Mouse (Mus musculus) bone marrow macrophage, adult 2 months (primary cell): ENCODE measurements at regions not wholly inside any gene's neighbourhood (a gene's known extent, or its start where the extent isn't known, plus 50 kb on each side); places are given as distances from the start of the nearest gene placed in this dataset.
"Not testable (repeated sequence)": the region's sequence is repeated elsewhere in the genome, so short reads cannot be mapped to it uniquely, and the experiment has no call there.

Experiments
- H3K27ac ChIP-seq: 2 replicates; pipeline ENCODE4 v1.5.1; 2012; ENCODE audit warnings: low read depth, low read length; ENCODE audit not compliant: insufficient read depth
- H3K4me1 ChIP-seq: 2 replicates; pipeline ENCODE4 v1.6.1; 2012; ENCODE audit warnings: low read length; ENCODE audit not compliant: control insufficient read depth, insufficient read depth
- H3K4me3 ChIP-seq: 2 replicates; pipeline ENCODE4 v1.5.1; 2012; ENCODE audit warnings: mild to moderate bottlenecking, low read length, moderate library complexity; ENCODE audit not compliant: insufficient read depth
- CTCF ChIP-seq: IDR thresholded peaks from 2 replicates; pipeline ENCODE4 v1.5.1; 2012; ENCODE audit warnings: low read depth, mild to moderate bottlenecking, low read length, moderate library complexity
- POLR2A ChIP-seq: IDR thresholded peaks from 2 replicates; pipeline ENCODE4 v1.6.1; 2012; ENCODE audit warnings: mild to moderate bottlenecking, low read depth, low read length, borderline replicate concordance

GRCm38 (mm10) chr12:114563683-114564082 is 1020.0 kb downstream of the Adam6a start:
- Histone ChIP-seq H3K4me1 (no peaks in the 10 kb centered on the region), H3K4me3 (no peak overlapping the region), H3K27ac (no peak overlapping the region)
- TF ChIP-seq POLR2A: no peak
- no peak for TF ChIP-seq CTCF

- Histone ChIP-seq H3K27ac (no peak overlapping the region), H3K4me1 (no peaks in the 10 kb centered on the region), H3K4me3 (no peak overlapping the region)
- TF ChIP-seq CTCF: no peak
- no peak for TF ChIP-seq POLR2A
These were observed 1020.6 kb downstream of the Adam6a start for GRCm38 (mm10) chr12:114564329-114564728.

GRCm38 (mm10) chr12:114583371-114583770 is 1039.7 kb downstream of the Adam6a start:
- TF ChIP-seq CTCF (no peak), POLR2A (no peak)
- Histone ChIP-seq H3K4me1 (no peaks in the 10 kb centered on the region), H3K4me3 (no peak overlapping the region)

GRCm38 (mm10) chr12:114587227-114587626 is 1043.5 kb downstream of the Adam6a start:
- TF ChIP-seq CTCF (no peak), POLR2A (no peak)
- Histone ChIP-seq H3K27ac (no peak overlapping the region), H3K4me1 (no peaks in the 10 kb centered on the region), H3K4me3 (no peak overlapping the region)

More at GRCm38 (mm10) chr12:114583371-114583770, 1039.7 kb downstream of the Adam6a start:
- no peak overlapping the region for H3K27ac ChIP-seq

- H3K4me1 ChIP-seq: no peaks in the 10 kb centered on the region
- no peak overlapping the region for H3K27ac ChIP-seq
- TF ChIP-seq CTCF (no peak), POLR2A (no peak)
- H3K4me3 ChIP-seq: no peak overlapping the region
These were observed 1054.0 kb downstream of the Adam6a start for GRCm38 (mm10) chr12:114597672-114598071.

- TF ChIP-seq POLR2A: no peak
- no peaks in the 10 kb centered on the region for H3K4me1 ChIP-seq
- no peak overlapping the region for H3K4me3 ChIP-seq
- no peak overlapping the region for H3K27ac ChIP-seq
These were observed 1065.5 kb downstream of the Adam6a start for GRCm38 (mm10) chr12:114609171-114609570.

GRCm38 (mm10) chr12:114612108-114612507 is 1068.4 kb downstream of the Adam6a start:
- no peak overlapping the region for H3K4me3 ChIP-seq
- no peak overlapping the region for H3K27ac ChIP-seq
- no peak for TF ChIP-seq POLR2A
- TF ChIP-seq CTCF: no peak
- no peaks in the 10 kb centered on the region for H3K4me1 ChIP-seq

GRCm38 (mm10) chr12:114615179-114615578 is 1071.5 kb downstream of the Adam6a start:
- H3K4me1 ChIP-seq: no peaks in the 10 kb centered on the region
- TF ChIP-seq CTCF (no peak), POLR2A (no peak)
- H3K27ac ChIP-seq: no peak overlapping the region
- H3K4me3 ChIP-seq: no peak overlapping the region

- no peak overlapping the region for H3K27ac ChIP-seq
- no peaks in the 10 kb centered on the region for H3K4me1 ChIP-seq
- TF ChIP-seq CTCF: no peak
- TF ChIP-seq POLR2A: no peak
- H3K4me3 ChIP-seq: no peak overlapping the region
These were observed 1072.0 kb downstream of the Adam6a start for GRCm38 (mm10) chr12:114615712-114616111.

GRCm38 (mm10) chr12:114641089-114641488 is 1097.4 kb downstream of the Adam6a start:
- H3K4me3 ChIP-seq: no peak overlapping the region
- H3K4me1 ChIP-seq: no peaks in the 10 kb centered on the region
- no peak for TF ChIP-seq POLR2A
- no peak for TF ChIP-seq CTCF
- H3K27ac ChIP-seq: no peak overlapping the region

- TF ChIP-seq CTCF: no peak
- no peak for TF ChIP-seq POLR2A
- H3K4me1 ChIP-seq: no peaks in the 10 kb centered on the region
- no peak overlapping the region for H3K4me3 ChIP-seq
- H3K27ac ChIP-seq: no peak overlapping the region
These were observed 1102.7 kb downstream of the Adam6a start for GRCm38 (mm10) chr12:114646372-114646771.

- not testable (repeated sequence) for H3K27ac ChIP-seq, H3K4me1 ChIP-seq
These were observed 1106.9 kb downstream of the Adam6a start for GRCm38 (mm10) chr12:114650432-114651101.

GRCm38 (mm10) chr12:114657134-114657533 is 1113.4 kb downstream of the Adam6a start:
- H3K4me1 ChIP-seq, H3K4me3 ChIP-seq, H3K27ac ChIP-seq: not testable (repeated sequence)

More at GRCm38 (mm10) chr12:114650432-114651101, 1106.9 kb downstream of the Adam6a start:
- not testable (repeated sequence) for H3K4me3 ChIP-seq
